Mouse (Mus musculus) stomach, embryonic 16.5 days (tissue): ENCODE measurements around the gene Klk12. TPM values are rescaled to one million over a fixed set of nuclear protein-coding genes. Genes with fewer than 3 reads are reported as not detected.
A peak's percentile ranks its signal among the peaks of the same experiment; 100 is the strongest.

Source experiments
- ATAC-seq: fragments of 200-750 bp; cut with Nextera tagmentation; 2 replicates; pipeline ENCODE4 v1.8.0; 2017; ENCODE audit warnings: moderate number of reproducible peaks, moderate TSS enrichment; ENCODE audit not compliant: insufficient read depth, low FRiP score
- H3K27ac ChIP-seq: fragments of 300-500 bp; sonication (generic); 2 replicates; pipeline ENCODE4 v1.5.1; 2014; ENCODE audit warnings: low read length
- H3K27me3 ChIP-seq: fragments of 300-500 bp; sonication (generic); 2 replicates; pipeline ENCODE4 v1.6.1; 2014; ENCODE audit warnings: low read length, control low read depth, mixed read lengths; ENCODE audit not compliant: control insufficient read depth, insufficient read depth
- H3K36me3 ChIP-seq: fragments of 300-500 bp; sonication (generic); 2 replicates; pipeline ENCODE4 v1.6.1; 2014; ENCODE audit warnings: low read length; ENCODE audit not compliant: control insufficient read depth, insufficient read depth
- H3K4me1 ChIP-seq: fragments of 300-500 bp; sonication (generic); 2 replicates; pipeline ENCODE4 v1.6.1; 2014; ENCODE audit warnings: low read length, control low read depth, mixed read lengths; ENCODE audit not compliant: control insufficient read depth, insufficient read depth
- H3K4me2 ChIP-seq: fragments of 300-500 bp; sonication (generic); 2 replicates; pipeline ENCODE4 v1.6.1; 2014; ENCODE audit warnings: low read depth, low read length, mixed read lengths
- H3K4me3 ChIP-seq: fragments of 300-500 bp; sonication (generic); replicated peaks from 2 replicates; pipeline ENCODE4 v1.5.1; 2014; ENCODE audit warnings: mild to moderate bottlenecking, low read length
- H3K9ac ChIP-seq: fragments of 300-500 bp; sonication (generic); 2 replicates; pipeline ENCODE4 v1.6.1; 2014; ENCODE audit warnings: low read length
- H3K9me3 ChIP-seq: fragments of 300-500 bp; sonication (generic); replicated peaks from 2 replicates; pipeline ENCODE4 v1.6.1; 2016; ENCODE audit warnings: low read length, control low read depth; ENCODE audit not compliant: control insufficient read depth
- WGBS: fragments of 180-500 bp; shearing (Covaris S2); extraction: QIAGEN DNeasy Blood & Tissue Kit; methylation state at CpG from one replicate; pipeline ENCODE4 v1.1.7; 2014; 5-methylcytosine and 5-hydroxymethylcytosine counted together
- polyA plus RNA-seq: library from polyadenylated mRNA; unstranded; fragments of >200 nt; fragmentation: Nextera tagmentation; extraction: Ambion mirVana; gene quantifications from 2 replicates; pipeline ENCODE4 v1.2.1, GENCODE M21; 2015

Klk12 gene
- polyA plus RNA-seq, 1 experiment from 2014 or later, result 7.3 TPM

DNA sequence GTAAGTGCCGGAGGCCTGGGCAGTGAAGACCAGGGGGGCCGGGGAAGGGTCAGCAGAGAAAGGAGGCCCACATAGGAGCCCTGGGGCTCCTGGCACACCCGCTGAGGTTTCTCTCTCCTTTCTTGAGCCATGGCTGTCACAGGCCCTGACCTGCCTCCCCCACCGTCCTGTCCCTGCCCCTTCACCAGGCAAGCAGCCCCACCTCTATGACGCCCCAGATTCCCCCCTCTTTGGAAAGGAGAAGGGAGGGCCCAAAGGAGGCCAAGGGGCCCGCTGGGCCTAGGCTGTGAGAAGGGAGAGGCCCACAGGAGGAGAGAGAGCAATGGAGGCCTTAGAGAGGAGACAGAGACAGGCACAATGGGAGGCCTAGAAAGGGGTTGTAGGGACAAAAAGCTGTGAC, 6.1 kb downstream of the Klk12 start:
- H3K9ac ChIP-seq, result peak overlapping the region; percentile 48
- H3K36me3 ChIP-seq, result no peaks in the 10 kb centered on the region
- peak overlapping the region; percentile 90 for H3K27ac ChIP-seq

DNA sequence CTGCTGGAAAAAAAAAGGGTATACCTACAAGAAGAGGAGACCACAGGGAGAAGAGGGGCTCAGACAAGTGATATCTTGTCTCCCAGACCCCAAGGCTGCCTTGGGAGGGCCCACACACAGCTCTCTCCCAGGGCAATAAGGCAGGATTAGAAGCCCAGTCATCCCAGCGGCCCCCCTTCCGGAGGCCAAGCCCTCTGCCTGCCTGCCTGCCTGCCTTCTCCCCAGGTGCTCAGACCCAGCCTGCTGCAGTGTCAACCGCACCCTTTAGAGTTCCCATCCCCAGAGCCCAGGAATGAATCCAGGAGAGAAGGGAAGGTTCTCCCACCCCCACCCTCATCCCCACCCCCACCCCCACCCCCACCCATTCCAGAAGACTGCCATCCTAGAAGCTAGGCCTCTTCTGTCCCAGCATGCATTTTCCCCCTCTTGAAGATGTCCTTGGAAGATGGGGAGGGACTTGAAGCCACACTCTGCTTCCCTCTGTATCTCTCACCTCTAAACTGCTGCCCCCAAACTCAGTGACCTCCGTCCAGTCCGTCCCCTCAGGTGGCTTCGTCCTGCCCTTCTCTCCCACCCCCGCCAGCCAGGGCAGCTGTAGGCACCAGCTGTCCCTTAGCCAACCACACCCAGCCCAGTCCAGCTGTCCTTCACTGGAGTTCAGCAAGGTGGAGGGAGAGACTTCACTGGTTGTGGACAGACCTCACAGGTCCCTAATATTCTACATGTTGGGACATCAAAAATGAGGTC, 6.8 kb downstream of the Klk12 start:
- no peaks in the 10 kb centered on the region for H3K9me3 ChIP-seq
- H3K27ac ChIP-seq, result peak overlapping the region; percentile 90
- H3K36me3 ChIP-seq, result no peaks in the 10 kb centered on the region
- 48% methylated on average over 7 of the region's 7 CpGs for WGBS
- H3K4me2 ChIP-seq, result peak overlapping the region; percentile 25; the same call in 1 of the 2 replicates
- 0 out of 2 replicates have a peak, but pooled peaks have one; percentile 39 for ATAC-seq
- H3K27me3 ChIP-seq, result no peaks in the 10 kb centered on the region
- H3K4me3 ChIP-seq, result 0 out of 2 replicates have a peak overlapping the region, but pooled peaks have one; percentile 3
- peak overlapping the region; percentile 49 for H3K9ac ChIP-seq
- no peaks in the 10 kb centered on the region for H3K4me1 ChIP-seq

More for the DNA sequence above, 6.1 kb downstream of the Klk12 start:
- 0 out of 2 replicates have a peak overlapping the region, but pooled peaks have one; percentile 1 for H3K4me3 ChIP-seq
- no peaks in the 10 kb centered on the region for H3K4me1 ChIP-seq
- no peaks in the 10 kb centered on the region for H3K27me3 ChIP-seq
- ATAC-seq, result peak; percentile 59; the same call in 1 of the 2 replicates
- WGBS, result 53% methylated on average over 6 of the region's 6 CpGs
- H3K9me3 ChIP-seq, result no peaks in the 10 kb centered on the region
- 0 out of 2 replicates have a peak overlapping the region, but pooled peaks have one; percentile 15 for H3K4me2 ChIP-seq

DNA sequence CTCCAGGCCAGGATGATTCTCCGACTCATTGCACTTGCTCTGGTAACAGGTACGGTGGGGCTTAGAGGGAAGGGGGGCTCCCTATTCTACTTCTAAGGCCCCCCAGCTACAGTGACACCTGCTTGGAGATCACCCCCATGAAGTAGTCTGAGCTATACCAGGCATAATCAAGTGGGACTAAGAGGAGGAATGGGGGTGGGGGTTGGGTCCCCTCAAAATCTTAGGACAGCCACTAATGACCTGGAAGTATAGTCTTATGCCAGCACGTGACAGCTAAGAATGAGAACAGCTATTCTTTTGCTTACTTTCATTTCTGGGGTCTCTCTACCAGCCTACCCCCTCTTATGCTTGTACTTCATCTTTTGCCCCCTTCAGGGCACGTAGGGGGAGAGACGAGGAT, 7.8 kb downstream of the Klk12 start:
- Histone ChIP-seq H3K9ac (peak overlapping the region; percentile 49), H3K9me3 (no peaks in the 10 kb centered on the region), H3K27ac (peak overlapping the region; percentile 72; the same call in 1 of the 2 replicates), H3K4me3 (no peak overlapping the region), H3K4me2 (peak overlapping the region; percentile 25; the same call in 1 of the 2 replicates), H3K4me1 (0 out of 2 replicates have a peak, but pooled peaks cover 3% of the 10 kb centered on the region), H3K36me3 (no peaks in the 10 kb centered on the region), H3K27me3 (no peaks in the 10 kb centered on the region)
- ATAC-seq, result no peak
- 88% methylated on average over 5 of the region's 5 CpGs for WGBS

DNA sequence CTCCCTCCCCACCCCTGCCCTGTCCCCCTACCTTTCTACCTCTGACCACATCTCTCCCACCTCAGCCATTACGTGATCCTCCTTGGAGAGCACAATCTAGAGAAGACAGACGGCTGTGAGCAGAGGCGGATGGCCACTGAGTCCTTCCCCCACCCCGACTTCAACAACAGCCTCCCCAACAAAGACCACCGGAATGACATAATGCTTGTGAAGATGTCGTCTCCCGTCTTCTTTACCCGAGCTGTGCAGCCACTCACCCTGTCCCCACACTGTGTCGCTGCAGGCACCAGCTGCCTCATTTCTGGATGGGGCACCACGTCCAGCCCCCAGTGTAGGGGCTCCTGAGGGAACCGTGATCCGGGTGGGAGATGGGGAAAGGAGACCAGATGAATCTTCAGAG, 8.7 kb downstream of the Klk12 start:
- no peak overlapping the region for H3K9ac ChIP-seq
- no peak overlapping the region for H3K4me3 ChIP-seq
- H3K9me3 ChIP-seq, result no peaks in the 10 kb centered on the region
- H3K27me3 ChIP-seq, result no peaks in the 10 kb centered on the region
- H3K4me1 ChIP-seq, result 0 out of 2 replicates have a peak, but pooled peaks cover 3% of the 10 kb centered on the region
- 80% methylated on average over 12 of the region's 12 CpGs for WGBS
- no peaks in the 10 kb centered on the region for H3K36me3 ChIP-seq
- no peak overlapping the region for H3K27ac ChIP-seq
- no peak overlapping the region for H3K4me2 ChIP-seq
- no peak for ATAC-seq

DNA sequence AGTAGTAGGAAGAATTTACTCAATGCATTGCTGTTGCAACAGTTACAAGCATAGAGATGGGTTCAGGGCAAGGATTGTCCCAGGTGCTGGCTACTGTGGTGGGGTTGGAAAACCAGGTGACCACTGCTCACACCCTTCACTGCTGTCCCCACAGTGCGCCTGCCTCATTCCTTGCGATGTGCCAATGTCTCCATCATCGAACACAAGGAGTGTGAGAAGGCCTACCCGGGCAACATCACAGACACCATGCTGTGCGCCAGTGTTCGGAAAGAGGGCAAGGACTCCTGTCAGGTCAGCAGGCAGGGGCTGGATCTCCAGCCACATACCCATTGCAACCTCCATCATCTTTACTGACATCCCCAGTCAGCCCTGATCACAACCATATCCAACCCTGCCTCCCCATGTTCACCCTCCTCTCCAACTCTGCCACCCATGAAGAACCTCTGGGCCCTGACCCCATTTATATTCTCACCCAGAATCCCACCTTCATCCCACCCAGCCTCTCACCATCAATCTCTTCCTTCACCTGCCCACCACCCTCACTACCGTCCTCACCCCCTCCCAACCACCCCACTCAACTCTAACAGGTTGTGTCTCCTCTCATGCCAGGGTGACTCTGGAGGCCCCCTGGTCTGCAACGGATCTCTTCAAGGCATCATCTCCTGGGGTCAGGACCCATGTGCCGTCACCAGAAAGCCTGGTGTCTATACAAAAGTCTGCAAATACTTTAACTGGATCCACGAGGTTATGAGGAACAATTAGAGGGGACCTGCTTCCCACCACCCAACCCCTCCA, 9.7 kb downstream of the Klk12 start:
- Histone ChIP-seq H3K27me3 (no peaks in the 10 kb centered on the region), H3K4me1 (peaks cover 8% of the 10 kb centered on the region; the same call in 1 of the 2 replicates), H3K36me3 (no peaks in the 10 kb centered on the region), H3K4me3 (no peak overlapping the region), H3K9me3 (no peaks in the 10 kb centered on the region), H3K4me2 (no peak overlapping the region), H3K9ac (no peak overlapping the region), H3K27ac (no peak overlapping the region)
- ATAC-seq, result no peak
- 88% methylated on average over 10 of the region's 10 CpGs for WGBS

DNA sequence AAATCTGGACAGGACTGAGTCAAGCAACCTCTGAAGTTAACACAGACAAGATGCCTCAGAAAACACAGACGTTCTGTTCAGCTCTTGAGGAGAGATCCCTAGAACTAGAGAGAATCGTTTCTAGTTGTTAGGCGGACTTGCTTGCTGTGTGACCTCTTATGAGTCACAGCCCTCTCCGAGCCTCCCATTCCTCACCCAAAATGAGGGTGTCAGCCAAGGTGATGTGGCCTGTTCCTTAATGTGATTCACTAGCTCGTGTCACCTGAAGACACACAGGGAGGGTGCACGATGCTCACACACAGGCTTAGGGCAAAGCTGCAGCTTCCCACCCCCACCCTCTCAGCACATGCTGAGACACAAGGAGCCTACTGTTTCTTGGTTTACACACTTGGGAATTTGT, 11.5 kb downstream of the Klk12 start:
- Histone ChIP-seq H3K27ac (peak overlapping the region; percentile 83), H3K9ac (no peak overlapping the region), H3K36me3 (no peaks in the 10 kb centered on the region), H3K4me3 (no peak overlapping the region), H3K27me3 (no peaks in the 10 kb centered on the region), H3K4me1 (peaks cover 8% of the 10 kb centered on the region; the same call in 1 of the 2 replicates), H3K4me2 (peak overlapping the region; percentile 39), H3K9me3 (no peaks in the 10 kb centered on the region)
- WGBS, result 41% methylated on average over 6 of the region's 6 CpGs
- no peak for ATAC-seq

DNA sequence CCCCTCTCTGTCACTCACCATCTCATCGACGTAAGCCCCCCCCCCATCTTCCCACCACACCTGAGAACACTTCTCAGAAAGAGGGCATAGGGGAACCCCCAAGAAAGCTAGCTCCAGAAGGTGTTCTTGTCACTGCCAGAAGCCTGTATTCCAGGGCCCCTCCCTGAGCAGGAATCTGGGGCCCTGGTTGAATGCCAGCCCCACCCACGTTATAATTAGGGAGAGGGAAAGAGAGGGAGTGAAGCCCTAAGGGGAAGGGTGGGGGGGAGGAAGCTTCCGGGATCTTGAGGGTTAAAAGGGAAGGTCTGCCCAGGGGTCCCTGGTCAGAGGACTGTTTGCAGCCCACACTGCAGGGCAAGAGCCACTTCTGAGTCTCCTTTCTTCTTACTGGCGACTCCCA, 12.0 kb downstream of the Klk12 start, which contains the start of gene Klk10:
TSS of gene Klk10 (plus strand) at position 290 of the 400 bp plus-strand sequence.
- ATAC-seq, result 0 out of 2 replicates have a peak, but pooled peaks have one; percentile 12

DNA sequence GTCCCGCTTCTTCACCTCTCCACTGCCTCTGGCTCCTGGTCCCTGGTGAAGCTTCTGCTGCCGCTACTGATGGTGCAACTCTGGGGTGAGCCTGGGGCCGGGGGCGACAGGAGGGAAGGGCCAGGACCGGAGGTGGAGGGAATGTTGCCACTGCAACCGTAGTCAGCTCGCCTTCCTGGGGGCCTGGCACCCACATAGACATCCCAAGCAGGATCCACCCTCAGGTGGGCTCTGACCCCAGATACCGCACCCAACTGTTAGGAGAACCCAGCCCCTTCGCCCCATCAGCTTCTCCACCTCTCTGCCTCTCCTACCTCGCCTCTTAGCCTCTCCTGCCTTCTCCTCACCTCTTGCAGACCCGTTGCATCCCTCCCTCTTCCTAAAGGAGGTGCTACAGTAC, 12.8 kb downstream of the Klk12 start:
- WGBS, result 80% methylated on average over 11 of the region's 11 CpGs
- no peaks in the 10 kb centered on the region for H3K36me3 ChIP-seq
- H3K27me3 ChIP-seq, result no peaks in the 10 kb centered on the region
- no peak overlapping the region for H3K9ac ChIP-seq
- H3K27ac ChIP-seq, result no peak overlapping the region; the same call in 1 of the 2 replicates
- H3K4me1 ChIP-seq, result peaks cover 8% of the 10 kb centered on the region; the same call in 1 of the 2 replicates
- H3K9me3 ChIP-seq, result no peaks in the 10 kb centered on the region
- peak overlapping the region; percentile 12; the same call in 1 of the 2 replicates for H3K4me2 ChIP-seq
- peak overlapping the region; percentile 13; the same call in 1 of the 2 replicates for H3K4me3 ChIP-seq
- no peak for ATAC-seq

More for the DNA sequence above, 12.0 kb downstream of the Klk12 start, which contains the start of gene Klk10:
- 37% methylated on average over 5 of the region's 5 CpGs for WGBS
- H3K27ac ChIP-seq, result peak within 1 kb of the TSS; percentile 83
- H3K36me3 ChIP-seq, result no peaks in the 10 kb centered on the region
- H3K4me1 ChIP-seq, result peaks cover 8% of the 10 kb centered on the region; the same call in 1 of the 2 replicates
- no peak within 1 kb of the TSS; the same call in 1 of the 2 replicates for H3K9ac ChIP-seq
- H3K9me3 ChIP-seq, result no peaks in the 10 kb centered on the region
- peak within 1 kb of the TSS; percentile 13; the same call in 1 of the 2 replicates for H3K4me3 ChIP-seq
- H3K27me3 ChIP-seq, result no peaks in the 10 kb centered on the region
- peak within 1 kb of the TSS; percentile 39 for H3K4me2 ChIP-seq
